ENCODE assay signal across 19 mouse cellular contexts in genomic region chr11:116549273-116550038, GRCm38 (mm10). TPM values are rescaled to one million over a fixed set of nuclear protein-coding genes. Genes with fewer than 3 reads are reported as not detected.
DNase-seq lines count a peak whose midpoint lies in the region; ATAC-seq and TF ChIP-seq lines count a peak whose summit lies in the region.
"Had no signal": no experiment of that assay in that cellular context is flagged by ENCODE, and none has a peak within 500 bp of the region (broad histone marks: within the 10 kb centered on the region; RNA-seq: fewer than 3 reads in every experiment).

No protein-coding gene starts in this region.

- no peak overlapping the region for H3K4me2 ChIP-seq in kidney, postnatal 0 days (ENCODE audit: low read length)
- H3K4me2 ChIP-seq in kidney, embryonic 16.5 days (replicated peaks; ENCODE audit: low read depth, low read length), result no peak overlapping the region
- H3K4me2 ChIP-seq: forebrain, embryonic 12.5 days; hindbrain, embryonic 12.5 days; lung, embryonic 14.5 days; midbrain, embryonic 12.5 days had no signal

- H3K4me1 ChIP-seq in kidney, postnatal 0 days (replicated peaks; ENCODE audit: insufficient read depth, low read length), result peaks cover 13% of the 10 kb centered on the region; the same call in 1 of the 2 replicates
- H3K4me1 ChIP-seq in kidney, embryonic 16.5 days (ENCODE audit: insufficient read depth, low read length), result peaks cover 14% of the 10 kb centered on the region
- peaks cover 30% of the 10 kb centered on the region for H3K4me1 ChIP-seq in limb, embryonic 10.5 days

- no peak overlapping the region for H3K9ac ChIP-seq in kidney, postnatal 0 days (ENCODE audit: low read depth, low read length)
- no peak overlapping the region for H3K9ac ChIP-seq in kidney, embryonic 16.5 days (replicated peaks; ENCODE audit: low read length)
- H3K9ac ChIP-seq: forebrain, embryonic 12.5 days; hindbrain, embryonic 12.5 days; lung, embryonic 14.5 days; midbrain, embryonic 12.5 days had no signal

- TF ChIP-seq CTCF in kidney, postnatal 0 days (IDR thresholded peaks at IDR 0.05; ENCODE audit: low read depth), result no peak

- peaks cover 13% of the 10 kb centered on the region for H3K36me3 ChIP-seq in kidney, postnatal 0 days (ENCODE audit: insufficient read depth, low read length)
- H3K36me3 ChIP-seq in kidney, embryonic 16.5 days (ENCODE audit: insufficient read depth, low read length), result peaks cover 21% of the 10 kb centered on the region
- peaks cover 56% of the 10 kb centered on the region for H3K36me3 ChIP-seq in limb, embryonic 10.5 days

- no peaks in the 10 kb centered on the region for H3K27me3 ChIP-seq in kidney, postnatal 0 days (ENCODE audit: insufficient read depth, low read length)
- no peaks in the 10 kb centered on the region for H3K27me3 ChIP-seq in kidney, embryonic 16.5 days (ENCODE audit: insufficient read depth, low read length)
- H3K27me3 ChIP-seq in limb, embryonic 10.5 days (ENCODE audit: low read depth, poor library complexity, severe bottlenecking), result no peaks in the 10 kb centered on the region
- H3K27me3 ChIP-seq: forebrain, embryonic 12.5 days; hindbrain, embryonic 12.5 days; midbrain, embryonic 12.5 days had no signal

- no peaks in the 10 kb centered on the region for H3K9me3 ChIP-seq in kidney, postnatal 0 days (replicated peaks; ENCODE audit: low read length)
- no peaks in the 10 kb centered on the region for H3K9me3 ChIP-seq in kidney, embryonic 16.5 days (ENCODE audit: low read length)
- H3K9me3 ChIP-seq in limb, embryonic 10.5 days (replicated peaks), result no peaks in the 10 kb centered on the region
- H3K9me3 ChIP-seq: forebrain, embryonic 12.5 days; hindbrain, embryonic 12.5 days; midbrain, embryonic 12.5 days had no signal

- WGBS in kidney, postnatal 0 days, result 75% methylated on average over 11 of the region's 11 CpGs
- WGBS in kidney, embryonic 16.5 days, result 80% methylated on average over 11 of the region's 11 CpGs
- 91% methylated on average over 11 of the region's 11 CpGs for WGBS in limb, embryonic 10.5 days

- 0 out of 2 replicates have a peak overlapping the region, but pooled peaks have one; percentile 36 for H3K27ac ChIP-seq in kidney, postnatal 0 days
- H3K27ac ChIP-seq in kidney, embryonic 16.5 days (ENCODE audit: low read length), result no peak overlapping the region
- H3K27ac ChIP-seq in limb, embryonic 10.5 days, result 0 out of 2 replicates have a peak overlapping the region, but pooled peaks have one; percentile 16
- H3K27ac ChIP-seq: forebrain, embryonic 12.5 days; gastrocnemius, adult 2 months; hindbrain, embryonic 12.5 days; midbrain, embryonic 12.5 days had no signal

- H3K4me3 ChIP-seq in kidney, postnatal 0 days (replicated peaks; ENCODE audit: low read depth, low read length), result no peak overlapping the region
- no peak overlapping the region for H3K4me3 ChIP-seq in kidney, embryonic 16.5 days (ENCODE audit: low read length)
- H3K4me3 ChIP-seq in limb, embryonic 10.5 days, result no peak overlapping the region
- H3K4me3 ChIP-seq: forebrain, embryonic 12.5 days; gastrocnemius, adult 2 months; hindbrain, embryonic 12.5 days; midbrain, embryonic 12.5 days had no signal

- DNase-seq in kidney, postnatal 0 days (ENCODE audit: low spot score), result no peak
- peak; percentile 73 for DNase-seq in c-Kit-positive CD71-positive TER-119-positive erythroid progenitor cells, embryonic 14.5 days (ENCODE audit: low spot score)
- no peak for DNase-seq in limb, embryonic 10.5 days (ENCODE audit: low spot score)
- no peak for DNase-seq in ovary, postnatal 10 days (ENCODE audit: low spot score)
- DNase-seq in thymus, postnatal 36 days, result no peak
- DNase-seq in frontal cortex, postnatal 10 days (ENCODE audit: low spot score in 2 of 2), result no peak
- DNase-seq: cerebellum, adult 9-11 months; gastrocnemius, adult 2 months; lung, embryonic 14.5 days had no signal

- ATAC-seq in kidney, postnatal 0 days (replicated peaks; ENCODE audit: low FRiP score, low read depth), result no peak
- ATAC-seq in kidney, embryonic 16.5 days (ENCODE audit: low FRiP score, low TSS enrichment), result no peak
- peak; percentile 82 for ATAC-seq in megakaryocyte-erythroid progenitor cell, adult 5-6 weeks (replicated peaks; ENCODE audit: low FRiP score, low TSS enrichment, poor library complexity, severe bottlenecking)
- ATAC-seq: CD4-positive, CD25-positive, alpha-beta regulatory T cell, adult 4 months; intestine, postnatal 0 days had no signal

RNA-seq across cellular contexts. Expression of gene Sphk1, which starts 18.7 kb away (rescaled TPM):
- 8.0 and 9.0 TPM in 2 replicates for polyA plus RNA-seq in kidney, postnatal 0 days (2015; fragmentation: Nextera tagmentation; extraction: Ambion mirVana)
- 5.8 and 5.9 TPM in 2 replicates for polyA plus RNA-seq in kidney, embryonic 16.5 days (2015; fragmentation: Nextera tagmentation; extraction: Ambion mirVana)
- polyA plus RNA-seq in limb, embryonic 10.5 days (2016; fragmentation: Nextera tagmentation; extraction: Ambion mirVana), result 0.30 and 0.54 TPM in 2 replicates
- total RNA-seq in megakaryocyte-erythroid progenitor cell, adult 5-6 weeks (2014; fragmentation: Nextera tagmentation), result 188 and 259 TPM in 2 replicates
- 119 and 168 TPM in 2 replicates for total RNA-seq in megakaryocyte-erythroid progenitor cell, adult 5-6 weeks (2017)

RNA-seq across cellular contexts. Expression of gene Ube2o, which starts 31.8 kb away (rescaled TPM):
- 8.6 and 8.9 TPM in 2 replicates for polyA plus RNA-seq in kidney, postnatal 0 days (2015; fragmentation: Nextera tagmentation; extraction: Ambion mirVana)
- polyA plus RNA-seq in kidney, embryonic 16.5 days (2015; fragmentation: Nextera tagmentation; extraction: Ambion mirVana), result 5.8 and 6.4 TPM in 2 replicates
- polyA plus RNA-seq in limb, embryonic 10.5 days (2016; fragmentation: Nextera tagmentation; extraction: Ambion mirVana), result 12.7 and 16.4 TPM in 2 replicates
- total RNA-seq in megakaryocyte-erythroid progenitor cell, adult 5-6 weeks (2014; fragmentation: Nextera tagmentation), result 9.2 and 28.8 TPM in 2 replicates
- 4.6 and 22.6 TPM in 2 replicates for total RNA-seq in megakaryocyte-erythroid progenitor cell, adult 5-6 weeks (2017)

RNA-seq across cellular contexts. Expression of gene Aanat, which starts 36.8 kb away (rescaled TPM):
- not detected in 2 replicates for polyA plus RNA-seq in kidney, postnatal 0 days (2015; fragmentation: Nextera tagmentation; extraction: Ambion mirVana)
- polyA plus RNA-seq in kidney, embryonic 16.5 days (2015; fragmentation: Nextera tagmentation; extraction: Ambion mirVana), result not detected in 2 replicates
- not detected in 2 replicates for polyA plus RNA-seq in limb, embryonic 10.5 days (2016; fragmentation: Nextera tagmentation; extraction: Ambion mirVana)
- total RNA-seq in megakaryocyte-erythroid progenitor cell, adult 5-6 weeks (2014; fragmentation: Nextera tagmentation), result not detected in 2 replicates
- total RNA-seq in megakaryocyte-erythroid progenitor cell, adult 5-6 weeks (2017), result not detected in 2 replicates
- total RNA-seq: gastrocnemius, adult 2 months had no signal
- polyA plus RNA-seq: CD4-positive, CD25-positive, alpha-beta regulatory T cell, adult 4 months; embryonic facial prominence, embryonic 11.5 days; intestine, postnatal 0 days; large intestine, adult 2 months; lung, embryonic 14.5 days; neural tube, embryonic 11.5 days had no signal

RNA-seq across cellular contexts. Expression of gene Prpsap1, which starts 55.5 kb away (rescaled TPM):
- 150 and 167 TPM in 2 replicates for polyA plus RNA-seq in kidney, postnatal 0 days (2015; fragmentation: Nextera tagmentation; extraction: Ambion mirVana)
- 217 and 226 TPM in 2 replicates for polyA plus RNA-seq in kidney, embryonic 16.5 days (2015; fragmentation: Nextera tagmentation; extraction: Ambion mirVana)
- 203 and 209 TPM in 2 replicates for polyA plus RNA-seq in limb, embryonic 10.5 days (2016; fragmentation: Nextera tagmentation; extraction: Ambion mirVana)
- total RNA-seq in megakaryocyte-erythroid progenitor cell, adult 5-6 weeks (2014; fragmentation: Nextera tagmentation), result 89.6 and 95.3 TPM in 2 replicates
- total RNA-seq in megakaryocyte-erythroid progenitor cell, adult 5-6 weeks (2017), result 36.8 and 60.7 TPM in 2 replicates
